Mouse (Mus musculus) embryo, embryonic 11 days (tissue): ENCODE measurements around the gene AC124502.3.
"Not testable (repeated sequence)": the region's sequence is repeated elsewhere in the genome, so short reads cannot be mapped to it uniquely, and the experiment has no call there.

ENCODE experiments used
- DNase-seq: peaks from one replicate; pipeline ENCODE4 v3.0.0-alpha.2; 2015

The AC124502.3 gene

GRCm38 (mm10) chr19:5086533-5086932, 47.8 kb downstream of the AC124502.3 start:
- DNase-seq = not testable (repeated sequence)

DNA sequence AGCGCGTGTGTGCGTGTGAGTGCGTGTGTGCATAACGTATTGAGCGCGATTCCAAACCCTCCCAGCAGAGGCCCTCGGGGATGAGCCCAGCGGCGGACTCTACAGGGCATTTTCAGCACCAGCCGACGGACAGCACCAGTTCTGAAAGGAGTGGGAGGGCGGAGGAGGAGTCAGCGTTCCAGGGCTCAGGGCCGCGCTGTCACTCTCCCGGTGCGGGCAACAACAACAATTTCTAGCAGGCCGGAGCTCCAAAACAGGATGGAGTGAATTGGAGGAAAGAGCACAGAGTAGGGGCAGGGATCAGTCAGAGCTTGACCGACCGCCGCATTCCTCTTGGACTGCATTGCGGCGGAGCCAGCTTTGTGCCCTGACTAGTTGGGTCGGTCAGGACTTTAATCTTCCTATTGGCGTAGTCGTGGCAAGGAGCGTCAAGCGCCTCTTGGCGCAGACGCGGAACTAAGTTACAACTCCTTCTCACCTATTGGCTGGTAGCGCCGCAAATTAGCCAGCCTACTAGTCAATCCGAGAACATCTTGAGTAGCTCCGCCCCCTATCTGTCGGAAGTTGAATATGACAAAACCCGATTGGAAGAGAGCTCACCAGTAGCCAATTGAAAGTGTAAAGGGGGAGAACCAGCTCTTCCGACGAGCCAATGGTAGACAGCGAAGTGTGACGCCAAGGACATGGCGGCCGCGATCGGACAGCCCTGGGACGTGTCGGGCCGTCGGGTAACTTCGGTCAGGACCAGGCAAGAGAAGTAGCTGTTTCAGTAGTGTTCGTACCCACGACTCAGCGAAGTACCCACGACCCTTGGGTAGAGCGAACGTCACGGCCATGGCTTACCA, 49.4 kb downstream of the AC124502.3 start, which contains the start of gene Yif1a:
Gene Yif1a (plus strand): TSS at position 655 of the 845 bp plus-strand sequence.
- peak; percentile 98 for DNase-seq

GRCm38 (mm10) chr19:5089324-5089723, 50.6 kb downstream of the AC124502.3 start:
- DNase-seq = no peak

GRCm38 (mm10) chr19:5092083-5092482, 53.4 kb downstream of the AC124502.3 start:
- DNase-seq = no peak

DNA sequence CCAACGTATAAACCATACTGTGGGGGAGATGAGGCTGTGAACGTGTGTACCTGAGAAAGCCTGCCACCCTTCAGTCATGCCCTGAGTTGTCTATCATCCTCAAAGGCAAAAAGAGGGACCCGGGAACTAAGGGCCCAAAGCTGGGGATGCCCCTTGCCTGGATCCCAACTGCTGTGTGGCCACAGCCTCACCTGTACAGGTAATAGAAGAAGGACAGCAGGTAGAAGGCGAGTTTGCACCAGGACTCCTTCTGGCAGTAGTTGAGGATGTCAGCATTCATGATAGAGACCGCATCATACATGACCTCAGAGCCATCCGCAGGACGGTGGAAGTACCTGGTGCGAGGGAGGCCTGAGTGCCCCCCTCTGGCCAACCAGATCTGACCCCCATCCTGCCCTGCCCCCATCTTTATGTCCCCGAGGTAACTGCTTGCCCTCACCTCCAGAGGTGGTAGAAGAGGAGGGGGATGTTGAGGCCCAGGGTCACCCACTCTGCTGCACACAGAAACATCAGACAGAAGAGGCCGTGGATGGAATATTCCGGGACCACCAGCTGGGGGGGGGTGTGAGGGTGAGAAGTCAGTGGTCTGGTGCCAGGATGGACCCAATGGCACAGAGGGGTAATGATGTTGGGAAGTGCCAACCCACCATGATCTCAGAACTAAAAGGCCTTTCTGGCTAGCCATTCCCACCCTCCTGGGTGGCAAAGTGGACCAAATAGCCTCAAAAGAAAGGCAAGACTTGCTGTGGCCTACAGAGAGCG, 55.0 kb downstream of the AC124502.3 start:
- DNase-seq = no peak

DNA sequence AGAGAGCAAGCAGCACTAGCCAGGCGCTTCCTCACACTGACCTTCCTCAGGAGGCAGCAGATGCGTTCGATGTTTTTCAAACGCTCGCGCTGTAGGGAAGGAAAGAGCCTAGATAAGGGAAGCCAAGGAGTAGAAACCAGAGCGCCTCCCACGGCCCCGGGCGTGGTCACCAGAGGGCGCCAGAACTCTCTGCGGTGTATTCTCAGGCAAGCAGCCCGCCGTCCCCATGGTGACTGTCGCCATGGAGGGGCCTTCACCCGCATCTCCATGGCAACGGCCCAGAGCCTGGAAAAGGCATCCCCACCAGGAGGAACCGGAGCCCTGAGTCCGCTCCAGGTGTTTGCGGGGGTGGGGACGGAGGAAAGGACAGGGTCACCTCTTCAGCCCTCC, 55.5 kb downstream of the AC124502.3 start:
- DNase-seq = peak; percentile 97

DNA sequence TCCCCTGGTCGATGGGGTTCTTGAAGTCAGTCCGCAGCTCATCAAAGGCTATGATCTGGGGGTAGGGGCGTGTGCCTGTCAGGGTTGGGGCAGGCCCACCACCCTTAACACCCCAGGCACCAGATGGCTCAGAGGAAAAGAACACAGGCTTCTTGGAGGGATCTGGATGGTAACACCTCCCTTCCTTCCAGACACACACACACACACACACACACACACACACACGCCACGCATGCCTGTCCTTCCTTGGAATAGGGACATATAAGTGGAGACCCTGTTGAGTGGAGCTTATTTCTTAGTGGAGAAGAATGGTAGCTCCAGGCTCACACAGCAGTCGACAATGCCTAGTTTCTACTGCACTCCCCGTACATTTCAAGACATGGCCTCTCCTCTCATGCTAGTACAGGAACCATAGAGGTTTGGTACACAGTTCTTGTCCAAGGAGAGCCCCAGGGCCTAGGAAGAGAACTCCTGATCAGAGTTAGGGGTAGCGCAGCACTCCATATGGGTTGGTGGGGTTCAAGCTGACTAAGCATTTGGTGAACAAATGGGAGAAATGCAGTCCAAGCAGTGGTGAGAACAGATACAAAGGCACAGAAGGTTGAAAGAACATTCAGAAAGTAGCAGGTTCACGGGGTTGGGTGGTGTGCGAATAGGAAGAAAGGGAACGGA, 56.2 kb downstream of the AC124502.3 start:
- DNase-seq = no peak

DNA sequence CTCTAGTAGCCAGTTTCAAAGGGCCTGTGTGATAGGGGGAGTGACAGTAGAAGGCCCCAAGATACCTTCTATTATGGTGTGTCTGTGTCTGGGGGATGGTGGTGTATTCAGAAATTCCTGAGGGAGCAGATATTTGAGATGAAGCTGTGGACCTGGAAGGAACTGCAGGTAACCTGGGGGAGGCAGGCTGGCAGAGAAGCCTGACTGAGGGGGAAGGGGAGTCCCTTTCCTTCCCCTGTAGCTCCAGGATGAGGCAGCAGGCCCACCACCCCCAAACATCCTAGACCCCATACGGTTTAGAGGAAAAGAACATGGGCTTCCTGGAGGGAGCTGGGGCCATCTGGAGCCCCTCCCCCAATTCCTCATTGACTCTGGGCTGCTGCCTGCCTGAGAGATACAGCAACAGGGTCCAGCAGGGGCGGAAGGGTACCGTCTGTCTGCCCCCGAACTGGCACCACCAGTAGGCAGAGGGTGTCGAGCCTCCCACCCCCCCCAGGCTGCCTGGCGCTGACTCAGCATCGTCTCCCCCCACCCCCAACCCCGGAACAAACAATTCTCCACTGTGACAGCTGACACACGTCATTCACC, 57.3 kb downstream of the AC124502.3 start:
- DNase-seq = no peak

- DNase-seq = peak; percentile 61
These were observed 59.1 kb downstream of the AC124502.3 start for GRCm38 (mm10) chr19:5097521-5098362.

GRCm38 (mm10) chr19:5098363-5099143, 59.9 kb downstream of the AC124502.3 start, which contains the start of gene Cnih2:
Cnih2 (minus strand) TSS chr19:5098521.
- DNase-seq = peak; percentile 90
